Mouse (Mus musculus) neural tube, embryonic 14.5 days (tissue): ENCODE data around the gene Aven. TPM values are rescaled to one million over a fixed set of nuclear protein-coding genes. Genes with fewer than 3 reads are reported as not detected.
A peak's percentile ranks its signal among the peaks of the same experiment; 100 is the strongest.
"Not testable (repeated sequence)": the region's sequence is repeated elsewhere in the genome, so short reads cannot be mapped to it uniquely, and the experiment has no call there.

ENCODE experiments used
- ATAC-seq: fragments of 200-750 bp; cut with Nextera tagmentation; 2 replicates; pipeline ENCODE4 v1.8.0; 2017; ENCODE audit warnings: low read depth, mild to moderate bottlenecking, moderate TSS enrichment, moderate library complexity
- H3K27ac ChIP-seq: fragments of 300-500 bp; sonication (generic); 2 replicates; pipeline ENCODE4 v1.5.1; 2014; ENCODE audit warnings: low read depth, mild to moderate bottlenecking, control low read depth, low read length, moderate library complexity, mixed read lengths
- H3K27me3 ChIP-seq: fragments of 300-500 bp; sonication (generic); 2 replicates; pipeline ENCODE4 v1.6.1; 2014; ENCODE audit warnings: low read length; ENCODE audit not compliant: control insufficient read depth, insufficient read depth
- H3K36me3 ChIP-seq: fragments of 300-500 bp; sonication (generic); 2 replicates; pipeline ENCODE4 v1.6.1; 2014; ENCODE audit warnings: low read length, mixed read lengths; ENCODE audit not compliant: control insufficient read depth, insufficient read depth
- H3K4me1 ChIP-seq: fragments of 300-500 bp; sonication (generic); 2 replicates; pipeline ENCODE4 v1.6.1; 2014; ENCODE audit warnings: low read length; ENCODE audit not compliant: control insufficient read depth, insufficient read depth
- H3K4me2 ChIP-seq: fragments of 300-500 bp; sonication (generic); 2 replicates; pipeline ENCODE4 v1.6.1; 2014; ENCODE audit warnings: mild to moderate bottlenecking, low read depth, low read length, control low read depth
- H3K4me3 ChIP-seq: fragments of 300-500 bp; sonication (generic); 2 replicates; pipeline ENCODE4 v1.5.1; 2014; ENCODE audit warnings: low read depth, low read length, control low read depth, mixed read lengths
- H3K9ac ChIP-seq: fragments of 300-500 bp; sonication (generic); replicated peaks from 2 replicates; pipeline ENCODE4 v1.6.1; 2014; ENCODE audit warnings: low read depth, mild to moderate bottlenecking, control low read depth, low read length, mixed read lengths
- H3K9me3 ChIP-seq: fragments of 300-500 bp; sonication (generic); 2 replicates; pipeline ENCODE4 v1.6.1; 2016; ENCODE audit warnings: low read length; ENCODE audit not compliant: control insufficient read depth
- WGBS: fragments of 180-500 bp; shearing (Covaris S2); extraction: QIAGEN DNeasy Blood & Tissue Kit; methylation state at CpG from one replicate; pipeline ENCODE4 v1.1.7; 2014; 5-methylcytosine and 5-hydroxymethylcytosine counted together
- polyA plus RNA-seq: library from polyadenylated mRNA; unstranded; fragments of >200 nt; fragmentation: Nextera tagmentation; extraction: Ambion mirVana; gene quantifications from 2 replicates; pipeline ENCODE4 v1.2.1, GENCODE M21; 2014

Gene Aven
- polyA plus RNA-seq: 3.0 and 3.3 TPM in 2 replicates

DNA sequence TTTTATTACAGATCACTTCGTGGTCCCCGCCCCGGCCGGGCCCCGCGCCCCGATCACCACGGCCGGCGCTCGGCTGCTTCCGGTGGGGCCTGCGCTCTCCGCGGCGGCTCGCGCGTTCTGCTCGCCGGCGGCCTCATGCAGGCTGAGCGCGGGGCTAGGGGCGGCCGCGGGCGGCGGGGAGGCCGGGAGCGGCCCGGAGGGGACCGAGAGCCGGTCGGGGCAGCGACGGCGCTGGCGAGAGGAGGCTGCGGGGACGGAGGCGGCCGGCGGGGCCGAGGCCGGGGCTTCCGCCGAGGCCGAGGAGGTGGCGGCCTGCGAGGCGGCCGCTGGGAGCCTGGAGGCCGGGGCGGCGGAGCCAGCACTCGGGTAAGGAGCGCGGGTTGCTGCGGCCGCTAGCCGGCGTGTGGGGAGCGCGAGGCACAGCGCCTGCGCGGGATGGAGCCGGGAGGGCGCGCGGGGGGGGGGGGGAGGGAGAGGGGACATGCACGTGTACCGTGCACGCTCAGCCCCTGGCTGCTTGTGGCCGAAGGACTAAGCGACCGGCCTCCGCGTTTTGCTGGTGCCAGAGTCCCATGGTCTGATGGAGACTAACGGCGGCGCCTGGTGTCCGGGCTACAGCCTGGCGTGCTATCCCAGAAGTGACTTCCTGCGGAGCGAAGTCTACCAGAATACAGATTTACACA, at the start of gene Aven:
TSS of gene Aven (plus strand) at position 109 of the 683 bp plus-strand sequence.
- under 1% methylated on average over 71 of the region's 87 CpGs for WGBS
- Histone ChIP-seq H3K4me3 (peak within 1 kb of the TSS; percentile 74), H3K9me3 (no peaks in the 10 kb centered on the region), H3K4me2 (peak within 1 kb of the TSS; percentile 49), H3K27me3 (no peaks in the 10 kb centered on the region), H3K9ac (peak within 1 kb of the TSS; percentile 96), H3K36me3 (no peaks in the 10 kb centered on the region), H3K27ac (peak within 1 kb of the TSS; percentile 93), H3K4me1 (peaks cover 6% of the 10 kb centered on the region; the same call in 1 of the 2 replicates)
- ATAC-seq: peak; percentile 96

- H3K4me2 ChIP-seq: no peak overlapping the region
- WGBS: 75% methylated on average over 2 of the region's 2 CpGs
- no peak overlapping the region for H3K4me3 ChIP-seq
- H3K27me3 ChIP-seq: no peaks in the 10 kb centered on the region
- no peak for ATAC-seq
- H3K27ac ChIP-seq: no peak overlapping the region
- H3K36me3 ChIP-seq: no peaks in the 10 kb centered on the region
- no peaks in the 10 kb centered on the region for H3K4me1 ChIP-seq
- no peaks in the 10 kb centered on the region for H3K9me3 ChIP-seq
- no peak overlapping the region for H3K9ac ChIP-seq
These were observed 49.3 kb upstream of the Aven start for GRCm38 (mm10) chr2:112443491-112443890.

DNA sequence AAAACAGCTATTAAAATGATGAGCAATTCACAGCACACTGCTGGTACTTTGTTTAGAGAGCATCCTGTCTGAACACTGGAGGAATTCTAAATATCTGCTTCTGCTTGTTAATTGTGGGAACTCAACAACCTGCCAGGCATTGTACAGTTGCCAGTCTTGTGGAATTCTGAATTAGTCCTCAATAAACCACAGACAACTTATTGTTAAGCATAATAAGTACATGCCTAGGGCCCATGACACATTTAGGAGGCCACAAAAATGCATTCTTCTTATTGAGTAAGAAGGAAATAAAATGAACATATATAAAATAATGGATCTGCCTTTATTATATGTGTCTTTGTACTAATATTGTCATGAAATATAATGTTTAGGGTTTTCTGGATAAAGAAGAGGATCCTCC, 47.3 kb upstream of the Aven start:
- Histone ChIP-seq H3K27me3 (no peaks in the 10 kb centered on the region), H3K4me2 (no peak overlapping the region), H3K9me3 (no peaks in the 10 kb centered on the region), H3K36me3 (no peaks in the 10 kb centered on the region), H3K27ac (no peak overlapping the region), H3K4me1 (no peaks in the 10 kb centered on the region), H3K4me3 (no peak overlapping the region), H3K9ac (no peak overlapping the region)
- no peak for ATAC-seq

- not testable (repeated sequence) for H3K4me1 ChIP-seq, H3K9me3 ChIP-seq, H3K27ac ChIP-seq, H3K27me3 ChIP-seq, H3K4me2 ChIP-seq, H3K4me3 ChIP-seq, H3K9ac ChIP-seq, H3K36me3 ChIP-seq, ATAC-seq
- WGBS: 83% methylated on average over 4 of the region's 4 CpGs
These were observed 44.7 kb upstream of the Aven start for GRCm38 (mm10) chr2:112448046-112448445.

DNA sequence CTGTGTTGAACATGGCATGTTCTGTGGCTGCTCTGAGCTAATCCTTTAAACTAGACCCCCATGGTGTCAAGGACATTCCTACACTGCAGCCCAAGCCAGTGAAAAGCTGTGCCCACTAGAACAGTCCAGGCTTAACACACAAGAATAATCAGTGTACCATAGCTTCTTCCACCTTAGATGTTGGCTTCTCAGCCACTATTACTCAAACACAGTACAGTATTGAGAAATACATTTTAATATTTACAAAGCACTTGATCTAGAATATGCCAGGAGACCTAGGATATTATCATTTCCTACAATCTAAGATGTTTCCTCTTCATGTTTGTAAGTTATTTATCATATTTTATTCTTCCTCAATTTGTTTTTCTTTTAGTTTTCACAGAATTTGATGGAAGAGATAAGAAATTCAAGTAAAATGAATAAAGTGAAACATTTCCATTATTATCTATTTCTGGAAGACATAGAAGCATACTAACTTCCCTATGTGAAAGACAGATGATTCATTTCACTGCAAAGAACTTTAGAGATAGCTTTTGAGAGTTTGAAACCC, 44.2 kb upstream of the Aven start:
- Histone ChIP-seq H3K9me3 (no peaks in the 10 kb centered on the region), H3K9ac (no peak overlapping the region), H3K4me2 (no peak overlapping the region), H3K27me3 (no peaks in the 10 kb centered on the region), H3K36me3 (no peaks in the 10 kb centered on the region), H3K27ac (no peak overlapping the region), H3K4me1 (no peaks in the 10 kb centered on the region), H3K4me3 (no peak overlapping the region)
- no peak for ATAC-seq

DNA sequence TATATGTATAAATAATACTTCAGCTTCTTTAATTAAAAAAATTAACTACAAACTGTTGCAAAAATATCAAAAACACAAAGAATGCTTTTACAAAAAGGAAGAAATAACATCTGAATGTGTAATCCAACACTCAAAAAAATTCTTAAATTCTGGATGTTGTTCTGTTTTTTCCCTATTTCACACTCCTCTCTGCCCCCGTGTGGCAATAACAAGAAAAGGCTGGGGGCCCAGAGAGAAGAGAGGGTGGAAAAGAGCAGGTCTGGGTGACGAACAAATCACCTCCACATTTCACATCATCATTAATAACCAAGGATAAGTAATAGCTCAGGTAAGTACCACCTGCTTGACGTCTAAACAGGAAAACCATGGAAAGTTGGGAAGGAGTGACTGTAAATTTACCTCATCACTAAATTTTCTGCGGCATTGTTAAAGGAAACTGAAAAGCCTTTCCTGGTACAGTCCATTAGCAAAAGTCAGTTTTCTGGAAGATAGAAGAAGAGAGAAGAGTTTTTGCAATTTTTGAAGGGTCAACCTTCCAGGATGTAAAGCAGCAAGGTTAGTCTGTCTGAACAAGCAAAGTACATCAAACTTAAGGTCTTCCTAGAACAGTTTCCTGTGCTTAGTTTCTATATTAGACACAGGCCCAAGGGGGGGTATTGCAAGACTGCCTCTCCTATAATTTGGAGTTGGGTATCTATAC, 43.0 kb upstream of the Aven start:
- Histone ChIP-seq H3K4me2 (no peak overlapping the region), H3K9ac (no peak overlapping the region), H3K36me3 (no peaks in the 10 kb centered on the region), H3K4me3 (no peak overlapping the region), H3K27ac (no peak overlapping the region), H3K4me1 (peaks cover 3% of the 10 kb centered on the region; the same call in 1 of the 2 replicates), H3K27me3 (no peaks in the 10 kb centered on the region), H3K9me3 (no peaks in the 10 kb centered on the region)
- ATAC-seq: no peak
- 39% methylated on average over 4 of the region's 4 CpGs for WGBS

- not testable (repeated sequence) for H3K9me3 ChIP-seq, ATAC-seq, H3K36me3 ChIP-seq, H3K4me2 ChIP-seq, H3K27ac ChIP-seq, H3K27me3 ChIP-seq, H3K4me3 ChIP-seq, H3K9ac ChIP-seq
- H3K4me1 ChIP-seq: peaks cover 13% of the 10 kb centered on the region
These were observed 40.3 kb upstream of the Aven start for GRCm38 (mm10) chr2:112452513-112452912.

DNA sequence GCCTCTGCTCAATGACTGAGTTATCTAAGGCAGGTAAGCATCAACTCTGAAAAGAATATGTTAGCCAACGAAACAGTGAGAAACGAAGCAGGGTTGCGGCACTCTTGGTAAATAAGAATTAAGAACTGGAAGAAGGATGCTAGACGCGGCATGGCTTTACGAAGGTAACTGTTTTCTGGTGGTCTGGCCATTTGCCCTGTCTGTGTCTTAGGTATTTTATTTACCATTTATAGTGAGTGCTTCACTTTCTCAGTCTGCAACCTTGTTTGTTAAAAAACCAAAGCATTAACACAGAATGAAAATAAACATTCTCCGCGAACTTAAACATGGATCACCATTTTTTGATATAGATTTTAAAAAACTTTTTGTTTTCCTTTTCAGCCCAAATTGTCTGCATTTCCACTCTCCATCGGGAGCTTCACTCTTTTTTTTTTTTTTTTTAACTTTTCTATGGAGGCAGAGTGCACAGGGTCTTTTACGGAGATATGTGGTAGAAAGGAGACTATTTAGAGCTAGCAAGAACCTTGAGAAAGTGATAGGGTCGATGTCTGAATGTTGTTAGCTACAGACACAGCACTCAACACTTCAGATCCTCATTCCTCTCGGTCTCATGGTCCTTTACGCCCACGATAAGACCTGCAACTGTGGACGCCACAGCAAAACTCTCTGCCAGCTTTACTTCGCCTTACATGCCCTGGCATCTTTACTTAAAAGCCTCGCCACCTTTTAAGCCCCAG, 38.5 kb upstream of the Aven start:
- peak overlapping the region; percentile 92 for H3K9ac ChIP-seq
- H3K9me3 ChIP-seq: no peaks in the 10 kb centered on the region
- H3K4me1 ChIP-seq: peaks cover 13% of the 10 kb centered on the region
- no peaks in the 10 kb centered on the region for H3K36me3 ChIP-seq
- peak overlapping the region; percentile 85 for H3K4me2 ChIP-seq
- 30% methylated on average over 17 of the region's 17 CpGs for WGBS
- peak overlapping the region; percentile 85 for H3K27ac ChIP-seq
- H3K27me3 ChIP-seq: no peaks in the 10 kb centered on the region
- H3K4me3 ChIP-seq: peak overlapping the region; percentile 92
- ATAC-seq: peak; percentile 67; the same call in 1 of the 2 replicates
